Comparison of ENCODE assay signal across 15 mouse cellular contexts in genomic region chr2:173033531-173033930, GRCm38 (mm10). TPM values are rescaled to one million over a fixed set of nuclear protein-coding genes. Genes with fewer than 3 reads are reported as not detected.
A peak's percentile ranks its signal among the peaks of the same experiment; 100 is the strongest.
DNase-seq lines count a peak whose midpoint lies in the region; ATAC-seq and TF ChIP-seq lines count a peak whose summit lies in the region.
"Had no signal": no experiment of that assay in that cellular context is flagged by ENCODE, and none has a peak within 500 bp of the region (broad histone marks: within the 10 kb centered on the region; RNA-seq: fewer than 3 reads in every experiment).

No protein-coding gene starts in this region.

- peak overlapping the region; percentile 82 for H3K27ac ChIP-seq in heart, embryonic 11.5 days (ENCODE audit: low read depth, low read length)
- no peak overlapping the region for H3K27ac ChIP-seq in thymus, adult 2 months (ENCODE audit: control insufficient read depth, insufficient read depth, low read length)
- no peak overlapping the region for H3K27ac ChIP-seq in hindbrain, embryonic 11.5 days (ENCODE audit: low read depth, low read length)
- no peak overlapping the region for H3K27ac ChIP-seq in layer of hippocampus, adult 2 months

- WGBS in heart, embryonic 11.5 days (ENCODE audit: insufficient replicate concordance): 94% methylated on average over 13 of the region's 13 CpGs
- WGBS in thymus, adult 2 months: 54% methylated on average over 13 of the region's 13 CpGs
- WGBS in hindbrain, embryonic 11.5 days: 93% methylated on average over 13 of the region's 13 CpGs

- no peak for TF ChIP-seq CTCF in thymus, adult 2 months (IDR thresholded peaks at IDR 0.05; ENCODE audit: borderline replicate concordance, control insufficient read depth, extremely low read depth, insufficient read depth, low read length, poor library complexity)
- TF ChIP-seq CTCF in layer of hippocampus, adult 2 months (conservative IDR thresholded peaks at IDR 0.05): no peak

- no peak for DNase-seq in heart, postnatal 10 days
- peak; percentile 79 for DNase-seq in thymus, postnatal 0 days (ENCODE audit: low spot score)
- DNase-seq in thymus, adult 2 months: no peak
- DNase-seq in hindbrain, embryonic 11.5 days (ENCODE audit: low spot score): no peak
- DNase-seq in gastrocnemius, postnatal 4 days (ENCODE audit: low spot score in 2 of 2): no peak
- DNase-seq in layer of hippocampus, adult 2 months (ENCODE audit: low spot score in 2 of 2): no peak
- DNase-seq: cerebellum, adult 2 months; gastrocnemius, postnatal 10 days; lung, embryonic 14.5 days; right cerebral cortex, postnatal 14 days had no signal

- no peaks in the 10 kb centered on the region for H3K27me3 ChIP-seq in heart, embryonic 11.5 days (ENCODE audit: control insufficient read depth, insufficient read depth, low read length)
- no peaks in the 10 kb centered on the region for H3K27me3 ChIP-seq in thymus, adult 2 months (ENCODE audit: control insufficient read depth, insufficient read depth, low read length)
- no peaks in the 10 kb centered on the region for H3K27me3 ChIP-seq in hindbrain, embryonic 11.5 days (ENCODE audit: control insufficient read depth, insufficient read depth, low read length)

- TF ChIP-seq POLR2A in thymus, adult 2 months (IDR thresholded peaks at IDR 0.05; ENCODE audit: control insufficient read depth, extremely low read depth, insufficient read depth, low read length, poor library complexity): no peak

- H3K36me3 ChIP-seq in heart, embryonic 11.5 days (ENCODE audit: control insufficient read depth, insufficient read depth, low read length): peaks cover 28% of the 10 kb centered on the region
- H3K36me3 ChIP-seq in thymus, adult 2 months (ENCODE audit: control insufficient read depth, insufficient read depth, low read length): peaks cover 67% of the 10 kb centered on the region
- H3K36me3 ChIP-seq in hindbrain, embryonic 11.5 days (ENCODE audit: control insufficient read depth, insufficient read depth, low read length): 0 out of 2 replicates have a peak, but pooled peaks cover 6% of the 10 kb centered on the region

- peak overlapping the region; percentile 17; the same call in 1 of the 2 replicates for H3K9ac ChIP-seq in heart, embryonic 11.5 days (ENCODE audit: low read depth, low read length)
- no peak overlapping the region for H3K9ac ChIP-seq in hindbrain, embryonic 11.5 days (ENCODE audit: low read depth, low read length)
- H3K9ac ChIP-seq: lung, embryonic 14.5 days had no signal

- H3K9me3 ChIP-seq in heart, embryonic 11.5 days (replicated peaks; ENCODE audit: control insufficient read depth, low read length): no peaks in the 10 kb centered on the region
- no peaks in the 10 kb centered on the region for H3K9me3 ChIP-seq in hindbrain, embryonic 11.5 days (ENCODE audit: control insufficient read depth, low read length)

- peak overlapping the region; percentile 39 for H3K4me2 ChIP-seq in heart, embryonic 11.5 days
- no peak overlapping the region for H3K4me2 ChIP-seq in hindbrain, embryonic 11.5 days (replicated peaks; ENCODE audit: low read depth, low read length)
- H3K4me2 ChIP-seq: lung, embryonic 14.5 days had no signal

- no peak for ATAC-seq in heart, embryonic 11.5 days (replicated peaks; ENCODE audit: insufficient number of reproducible peaks, low FRiP score, low TSS enrichment)
- ATAC-seq in monocyte, adult 5-6 weeks (replicated peaks; ENCODE audit: insufficient number of reproducible peaks, low FRiP score, low TSS enrichment, poor library complexity, severe bottlenecking): 0 out of 2 replicates have a peak, but pooled peaks have one; percentile 5
- no peak for ATAC-seq in hindbrain, embryonic 11.5 days (ENCODE audit: low FRiP score)
- ATAC-seq: forebrain, embryonic 16.5 days; hindbrain, embryonic 16.5 days had no signal

- no peak overlapping the region for H3K4me3 ChIP-seq in heart, embryonic 11.5 days (ENCODE audit: low read depth, low read length)
- H3K4me3 ChIP-seq in thymus, adult 2 months (ENCODE audit: control insufficient read depth, insufficient read depth, low read length): no peak overlapping the region
- no peak overlapping the region for H3K4me3 ChIP-seq in hindbrain, embryonic 11.5 days (ENCODE audit: low read depth, low read length)
- no peak overlapping the region for H3K4me3 ChIP-seq in layer of hippocampus, adult 2 months

- intact Hi-C loops in heart, postnatal 10 days (cut with DNase I): no loop called here

- peaks cover 52% of the 10 kb centered on the region for H3K4me1 ChIP-seq in heart, embryonic 11.5 days (ENCODE audit: control insufficient read depth, insufficient read depth, low read length)
- peaks cover 92% of the 10 kb centered on the region for H3K4me1 ChIP-seq in thymus, adult 2 months (replicated peaks; ENCODE audit: control insufficient read depth, insufficient read depth, low read length)
- H3K4me1 ChIP-seq in hindbrain, embryonic 11.5 days (replicated peaks; ENCODE audit: control insufficient read depth, insufficient read depth, low read length): no peaks in the 10 kb centered on the region

RNA-seq across cellular contexts. Expression of gene Rbm38, which starts 13.2 kb away (rescaled TPM):
- polyA plus RNA-seq in heart, embryonic 11.5 days (2014; fragmentation: Nextera tagmentation; extraction: Ambion mirVana): 161 and 169 TPM in 2 replicates
- 100 to 1,000 TPM; 146 to 187 TPM for total RNA-seq in heart, postnatal 10 days (2021)
- 144 and 151 TPM in 2 replicates for polyA plus RNA-seq in thymus, postnatal 0 days (2015; fragmentation: Nextera tagmentation; extraction: Ambion mirVana)
- 1,267 and 1,290 TPM in 2 replicates for polyA plus RNA-seq in thymus, adult 2 months (2012; rRNA removed)
- 37.6 to 41.8 TPM (median 37.7 TPM) in 3 replicates for total RNA-seq in monocyte, adult 5-6 weeks (2017)
- 57.0 and 63.3 TPM in 2 replicates for polyA plus RNA-seq in hindbrain, embryonic 11.5 days (2014; fragmentation: Nextera tagmentation; extraction: Ambion mirVana)
- 100 to 1,000 TPM; 114 to 119 TPM for total RNA-seq in gastrocnemius, postnatal 4 days (2021)
- total RNA-seq in layer of hippocampus, adult 2 months (2021): 1 to 10 TPM; 3.0 to 4.5 TPM

RNA-seq across cellular contexts. Expression of gene Rae1, which starts 33.6 kb away (rescaled TPM):
- polyA plus RNA-seq in heart, embryonic 11.5 days (2014; fragmentation: Nextera tagmentation; extraction: Ambion mirVana): 114 and 118 TPM in 2 replicates
- 10 to 100 TPM; 37.7 to 42.8 TPM for total RNA-seq in heart, postnatal 10 days (2021)
- 138 and 142 TPM in 2 replicates for polyA plus RNA-seq in thymus, postnatal 0 days (2015; fragmentation: Nextera tagmentation; extraction: Ambion mirVana)
- 111 and 122 TPM in 2 replicates for polyA plus RNA-seq in thymus, adult 2 months (2012; rRNA removed)
- 40.0 to 48.7 TPM (median 46.6 TPM) in 3 replicates for total RNA-seq in monocyte, adult 5-6 weeks (2017)
- 134 TPM in 2 replicates for polyA plus RNA-seq in hindbrain, embryonic 11.5 days (2014; fragmentation: Nextera tagmentation; extraction: Ambion mirVana)
- 10 to 100 TPM; 41.8 to 44.4 TPM for total RNA-seq in gastrocnemius, postnatal 4 days (2021)
- 10 to 100 TPM; 76.7 to 90.6 TPM for total RNA-seq in layer of hippocampus, adult 2 months (2021)

RNA-seq across cellular contexts. Expression of gene Spo11, which starts 56.0 kb away (rescaled TPM):
- polyA plus RNA-seq in heart, embryonic 11.5 days (2014; fragmentation: Nextera tagmentation; extraction: Ambion mirVana): 0.17 and 0.19 TPM in 2 replicates
- not detected for total RNA-seq in heart, postnatal 10 days (2021)
- polyA plus RNA-seq in thymus, postnatal 0 days (2015; fragmentation: Nextera tagmentation; extraction: Ambion mirVana): 66.2 and 75.4 TPM in 2 replicates
- 101 and 126 TPM in 2 replicates for polyA plus RNA-seq in thymus, adult 2 months (2012; rRNA removed)
- total RNA-seq in monocyte, adult 5-6 weeks (2017): 2.6 to 8.5 TPM (median 7.4 TPM) in 3 replicates
- 0.71 and 0.74 TPM in 2 replicates for polyA plus RNA-seq in hindbrain, embryonic 11.5 days (2014; fragmentation: Nextera tagmentation; extraction: Ambion mirVana)
- not detected for total RNA-seq in gastrocnemius, postnatal 4 days (2021)
- total RNA-seq in layer of hippocampus, adult 2 months (2021): under 1 TPM in 1 of 2 experiments, not detected in 1; 0.29 TPM
- total RNA-seq: gastrocnemius, postnatal 10 days had no signal
- polyA plus RNA-seq: C2C12 had no signal
